Mouse (Mus musculus) lung, postnatal 0 days (tissue): ENCODE data around the gene Map3k14. TPM values are rescaled to one million over a fixed set of nuclear protein-coding genes. Genes with fewer than 3 reads are reported as not detected.
A peak's percentile ranks its signal among the peaks of the same experiment; 100 is the strongest.

ENCODE experiments used
- ATAC-seq: fragments of 200-750 bp; cut with Nextera tagmentation; 2 replicates; pipeline ENCODE4 v1.8.0; 2017; ENCODE audit warnings: moderate library complexity
- DNase-seq: peaks from one replicate; pipeline ENCODE4 v3.0.0-alpha.2; 2016; ENCODE audit warnings: low spot score
- H3K27ac ChIP-seq: fragments of 300-500 bp; sonication (generic); 2 replicates; pipeline ENCODE4 v1.5.1; 2014; ENCODE audit warnings: antibody characterized with exemption, mild to moderate bottlenecking, low read length, mixed read lengths
- H3K27me3 ChIP-seq: fragments of 300-500 bp; sonication (generic); replicated peaks from 2 replicates; pipeline ENCODE4 v1.6.1; 2014; ENCODE audit warnings: low read length, mixed read lengths; ENCODE audit not compliant: insufficient read depth
- H3K36me3 ChIP-seq: fragments of 300-500 bp; sonication (generic); 2 replicates; pipeline ENCODE4 v1.6.1; 2014; ENCODE audit warnings: low read length, mixed read lengths; ENCODE audit not compliant: insufficient read depth
- H3K4me1 ChIP-seq: fragments of 300-500 bp; sonication (generic); 2 replicates; pipeline ENCODE4 v1.6.1; 2014; ENCODE audit warnings: antibody characterized with exemption, low read depth, low read length, mixed read lengths; ENCODE audit not compliant: insufficient read depth
- H3K4me2 ChIP-seq: fragments of 300-500 bp; sonication (generic); replicated peaks from 2 replicates; pipeline ENCODE4 v1.6.1; 2014; ENCODE audit warnings: low read depth, mild to moderate bottlenecking, low read length, moderate library complexity, mixed read lengths
- H3K4me3 ChIP-seq: fragments of 300-500 bp; sonication (generic); 2 replicates; pipeline ENCODE4 v1.5.1; 2014; ENCODE audit warnings: low read depth, low read length
- H3K9ac ChIP-seq: fragments of 300-500 bp; sonication (generic); replicated peaks from 2 replicates; pipeline ENCODE4 v1.6.1; 2014; ENCODE audit warnings: low read depth, mild to moderate bottlenecking
- H3K9me3 ChIP-seq: fragments of 300-500 bp; sonication (generic); 2 replicates; pipeline ENCODE4 v1.6.1; 2016; ENCODE audit warnings: low read length, mixed read lengths
- CTCF ChIP-seq: IDR thresholded peaks from 2 replicates; pipeline ENCODE4 v1.5.1; 2016; ENCODE audit warnings: antibody characterized with exemption, mild to moderate bottlenecking
- EP300 ChIP-seq: IDR thresholded peaks from 2 replicates; pipeline ENCODE4 v1.6.1; 2016; ENCODE audit warnings: antibody characterized with exemption, mild to moderate bottlenecking, control low read depth
- WGBS: fragments of 180-500 bp; shearing (Covaris S2); extraction: QIAGEN DNeasy Blood & Tissue Kit; methylation state at CpG from one replicate; pipeline ENCODE4 v1.1.7; 2014; 5-methylcytosine and 5-hydroxymethylcytosine counted together
- polyA plus RNA-seq: library from polyadenylated mRNA; unstranded; fragments of >200 nt; fragmentation: Nextera tagmentation; extraction: Ambion mirVana; gene quantifications from 2 replicates; pipeline ENCODE4 v1.2.1, GENCODE M21; 2015

The Map3k14 gene
- polyA plus RNA-seq, 1 experiment from 2014 or later: 2.6 TPM

DNA sequence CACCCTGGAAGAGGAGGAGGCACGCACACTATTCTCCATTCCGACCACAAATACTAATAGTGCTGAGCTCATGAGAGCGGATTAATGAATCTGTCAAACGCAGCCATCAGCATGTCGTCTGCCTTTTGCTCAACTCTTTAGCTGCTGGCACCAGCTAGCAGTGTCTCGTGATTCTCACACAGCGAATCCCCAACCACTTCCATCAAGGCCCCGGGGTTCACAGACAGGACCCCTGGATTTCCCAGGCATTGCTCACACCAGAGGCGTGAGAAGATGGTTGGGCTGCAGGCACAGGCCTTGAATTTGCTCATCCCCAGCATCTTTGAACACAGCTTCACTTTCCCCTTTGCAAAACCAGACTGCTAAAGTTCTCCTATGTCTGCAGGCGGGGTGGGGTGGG lies 18.0 kb upstream of the Map3k14 start:
- ATAC-seq: peak; percentile 20
- 68% methylated on average over 10 of the region's 10 CpGs for whole genome bisulfite sequencing
- H3K36me3 ChIP-seq: no peaks in the 10 kb centered on the region

DNA sequence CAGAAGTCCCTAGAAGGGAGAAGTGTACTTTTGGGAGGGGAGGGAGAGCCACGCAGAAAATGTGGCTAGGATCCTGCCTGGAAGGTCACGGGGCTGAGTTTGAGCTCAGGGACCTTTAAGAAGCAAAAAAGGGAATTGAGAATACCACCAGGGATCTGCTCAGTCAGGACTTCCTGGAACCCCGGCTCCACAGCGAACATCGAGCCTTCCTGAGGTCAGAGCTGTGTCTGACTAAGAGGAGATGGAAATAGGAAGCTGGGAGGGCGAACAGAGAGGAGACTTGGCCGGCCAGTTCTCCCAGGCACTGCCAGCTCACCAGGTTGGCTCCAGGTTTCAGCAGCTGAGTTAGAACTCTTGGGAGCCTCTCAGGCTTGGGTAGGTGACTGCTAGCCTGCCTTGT lies 14.5 kb upstream of the Map3k14 start:
- H3K27ac ChIP-seq: no peak overlapping the region
- DNase-seq (peak; percentile 33), ATAC-seq (no peak)
- TF ChIP-seq EP300: no peak
- TF ChIP-seq CTCF: no peak
- no peaks in the 10 kb centered on the region for H3K27me3 ChIP-seq
- H3K4me1 ChIP-seq: no peaks in the 10 kb centered on the region
- H3K9ac ChIP-seq: no peak overlapping the region
- no peak overlapping the region for H3K4me2 ChIP-seq
- no peaks in the 10 kb centered on the region for H3K9me3 ChIP-seq
- H3K4me3 ChIP-seq: no peak overlapping the region
- 47% methylated on average over 7 of the region's 7 CpGs for WGBS
- no peaks in the 10 kb centered on the region for H3K36me3 ChIP-seq

More for the DNA sequence above, 18.0 kb upstream of the Map3k14 start:
- H3K27ac ChIP-seq: peak overlapping the region; percentile 72
- H3K9ac ChIP-seq: no peak overlapping the region
- no peaks in the 10 kb centered on the region for H3K9me3 ChIP-seq
- peak; percentile 49 for DNase-seq
- H3K4me2 ChIP-seq: no peak overlapping the region
- TF ChIP-seq CTCF (no peak), EP300 (no peak)
- no peaks in the 10 kb centered on the region for H3K4me1 ChIP-seq
- no peak overlapping the region for H3K4me3 ChIP-seq
- no peaks in the 10 kb centered on the region for H3K27me3 ChIP-seq

DNA sequence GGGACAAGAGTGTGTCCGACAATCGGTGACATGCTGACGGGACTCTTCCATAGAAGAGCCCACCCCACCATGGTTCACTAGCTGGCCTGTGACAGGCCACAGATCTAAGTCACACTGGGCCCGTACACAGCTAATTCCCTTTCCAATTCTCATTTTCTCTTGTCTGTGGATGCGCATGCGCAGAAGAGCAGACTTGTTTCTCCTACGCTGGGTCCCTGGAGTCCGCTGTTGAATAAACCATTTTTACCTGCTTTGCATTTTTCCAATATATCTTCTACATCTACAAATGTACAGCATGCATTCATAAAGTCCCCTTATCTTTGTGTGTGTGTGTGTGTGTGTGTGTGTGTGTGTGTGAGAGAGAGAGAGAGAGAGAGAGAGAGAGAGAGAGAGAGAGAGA lies 9.2 kb upstream of the Map3k14 start:
- Histone ChIP-seq H3K27ac (no peak overlapping the region), H3K4me2 (no peak overlapping the region), H3K36me3 (no peaks in the 10 kb centered on the region), H3K9me3 (no peaks in the 10 kb centered on the region), H3K4me1 (no peaks in the 10 kb centered on the region), H3K27me3 (no peaks in the 10 kb centered on the region), H3K4me3 (no peak overlapping the region), H3K9ac (no peak overlapping the region)
- TF ChIP-seq CTCF: no peak
- 93% methylated on average over 8 of the region's 8 CpGs for WGBS
- ATAC-seq (no peak), DNase-seq (no peak)

DNA sequence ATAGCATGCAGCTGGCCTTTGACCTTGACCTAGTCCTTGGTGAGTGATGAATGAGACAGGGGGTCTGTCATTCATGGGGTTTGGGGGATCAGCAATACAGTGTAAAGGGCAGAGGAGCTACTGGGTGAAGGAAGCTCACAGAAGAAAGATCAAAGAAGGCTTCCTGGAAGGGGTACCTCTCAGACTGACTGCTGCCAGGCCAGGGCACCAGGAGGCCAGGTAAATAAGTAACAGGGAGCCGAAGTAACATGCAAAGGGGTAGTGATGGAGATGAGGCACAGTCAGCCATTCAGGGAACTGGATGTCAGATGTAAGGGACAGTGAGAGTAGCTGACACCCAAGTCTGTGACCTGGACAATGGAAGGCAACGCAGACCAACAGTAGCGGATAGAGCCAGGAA lies 5.6 kb upstream of the Map3k14 start:
- H3K27ac ChIP-seq: no peak overlapping the region
- DNase-seq (no peak), ATAC-seq (no peak)
- no peak overlapping the region for H3K4me3 ChIP-seq
- no peaks in the 10 kb centered on the region for H3K9me3 ChIP-seq
- H3K4me2 ChIP-seq: no peak overlapping the region
- H3K4me1 ChIP-seq: 0 out of 2 replicates have a peak, but pooled peaks cover 4% of the 10 kb centered on the region
- WGBS: 78% methylated on average over 3 of the region's 3 CpGs
- H3K27me3 ChIP-seq: no peaks in the 10 kb centered on the region
- TF ChIP-seq CTCF (no peak), EP300 (no peak)
- H3K9ac ChIP-seq: no peak overlapping the region
- H3K36me3 ChIP-seq: no peaks in the 10 kb centered on the region

DNA sequence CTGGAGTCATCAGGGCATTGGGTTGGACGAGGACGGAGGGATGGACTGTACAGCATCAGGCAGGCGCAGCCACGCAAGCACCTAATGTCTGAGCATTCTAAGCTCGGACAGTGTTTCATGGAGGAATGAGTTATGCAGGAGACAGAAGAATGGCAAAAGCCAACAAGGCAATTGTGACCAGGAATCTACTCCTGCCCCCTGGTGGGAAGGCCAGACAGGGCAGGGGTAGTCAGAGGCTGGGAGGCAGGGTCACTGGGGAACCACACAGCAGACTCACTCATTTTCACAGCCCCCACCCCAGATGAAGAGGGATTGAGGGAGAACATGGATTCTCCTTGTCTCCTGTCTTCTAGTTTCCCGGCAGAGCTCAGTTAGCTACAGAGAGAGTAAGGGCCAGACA lies 4.7 kb upstream of the Map3k14 start:
- 0 out of 2 replicates have a peak, but pooled peaks cover 4% of the 10 kb centered on the region for H3K4me1 ChIP-seq
- DNase-seq (peak; percentile 65), ATAC-seq (no peak)
- H3K36me3 ChIP-seq: no peaks in the 10 kb centered on the region
- no peaks in the 10 kb centered on the region for H3K27me3 ChIP-seq
- H3K9me3 ChIP-seq: no peaks in the 10 kb centered on the region
- H3K4me2 ChIP-seq: no peak overlapping the region
- no peak overlapping the region for H3K4me3 ChIP-seq
- H3K9ac ChIP-seq: no peak overlapping the region
- WGBS: 67% methylated on average over 6 of the region's 6 CpGs
- TF ChIP-seq EP300 (no peak), CTCF (peak; percentile 84)
- no peak overlapping the region for H3K27ac ChIP-seq

DNA sequence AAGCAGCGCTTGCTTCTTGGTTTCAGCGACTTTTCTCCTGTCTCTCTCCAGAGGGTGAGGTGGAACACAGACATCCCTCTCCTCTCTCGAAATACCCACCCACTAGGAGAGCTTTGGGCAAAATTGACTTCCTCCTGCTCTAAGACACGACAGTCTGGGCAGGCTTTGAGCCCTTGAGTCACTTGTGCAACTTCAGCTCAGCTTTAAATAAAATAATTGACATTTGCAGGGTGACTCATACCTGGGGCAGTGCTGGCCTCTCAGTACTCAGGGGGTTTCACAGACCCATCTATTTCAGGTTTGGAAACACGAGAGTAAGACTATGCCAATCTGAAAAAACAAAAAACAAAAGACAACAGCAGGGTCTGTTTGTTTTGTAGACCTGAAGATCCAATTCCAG lies 2.2 kb upstream of the Map3k14 start:
- ATAC-seq: no peak
- Histone ChIP-seq H3K27ac (no peak overlapping the region), H3K36me3 (no peaks in the 10 kb centered on the region), H3K27me3 (no peaks in the 10 kb centered on the region), H3K4me2 (no peak overlapping the region), H3K4me1 (peaks cover 4% of the 10 kb centered on the region; the same call in 1 of the 2 replicates), H3K4me3 (no peak overlapping the region), H3K9ac (no peak overlapping the region), H3K9me3 (no peaks in the 10 kb centered on the region)
- DNase-seq: peak; percentile 57
- TF ChIP-seq EP300 (no peak), CTCF (no peak)
- WGBS: 54% methylated on average over 5 of the region's 5 CpGs

DNA sequence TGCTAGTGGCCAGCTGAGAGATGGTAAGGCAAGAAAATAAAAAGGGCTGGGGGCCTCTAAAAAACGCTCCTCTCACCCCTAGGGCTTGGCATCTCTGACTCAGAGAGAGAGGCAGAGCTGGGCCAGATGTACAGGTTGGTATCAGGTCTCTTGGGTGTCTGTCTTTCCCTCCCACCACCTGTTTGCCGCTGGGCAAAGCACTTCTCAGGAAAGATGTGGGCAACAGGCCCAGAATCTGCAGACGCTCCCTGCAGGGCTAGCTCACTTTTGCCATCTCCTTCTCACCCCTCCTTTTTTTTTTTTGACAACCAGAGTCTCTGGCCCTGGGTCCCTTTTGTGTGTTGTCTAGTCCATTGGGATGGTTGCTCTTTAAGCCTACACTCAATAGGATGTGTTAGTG lies 1.6 kb upstream of the Map3k14 start:
- peaks cover 4% of the 10 kb centered on the region; the same call in 1 of the 2 replicates for H3K4me1 ChIP-seq
- H3K9me3 ChIP-seq: no peaks in the 10 kb centered on the region
- 49% methylated on average over 3 of the region's 3 CpGs for WGBS
- H3K9ac ChIP-seq: no peak overlapping the region
- H3K36me3 ChIP-seq: no peaks in the 10 kb centered on the region
- no peak overlapping the region for H3K27ac ChIP-seq
- ATAC-seq (no peak), DNase-seq (peak; percentile 29)
- no peaks in the 10 kb centered on the region for H3K27me3 ChIP-seq
- TF ChIP-seq CTCF: no peak
- TF ChIP-seq EP300: no peak
- no peak overlapping the region for H3K4me2 ChIP-seq
- H3K4me3 ChIP-seq: no peak overlapping the region
